Mouse (Mus musculus): ENCODE results near the gene Havcr1. TPM values are rescaled to one million over a fixed set of nuclear protein-coding genes. Genes with fewer than 3 reads are reported as not detected.
"Not testable (repeated sequence)": the region's sequence is repeated elsewhere in the genome, so short reads cannot be mapped to it uniquely, and the experiment has no call there.

Havcr1 gene
- polyA plus RNA-seq, 1 experiment from 2014 or later = 0.29 TPM

DNA sequence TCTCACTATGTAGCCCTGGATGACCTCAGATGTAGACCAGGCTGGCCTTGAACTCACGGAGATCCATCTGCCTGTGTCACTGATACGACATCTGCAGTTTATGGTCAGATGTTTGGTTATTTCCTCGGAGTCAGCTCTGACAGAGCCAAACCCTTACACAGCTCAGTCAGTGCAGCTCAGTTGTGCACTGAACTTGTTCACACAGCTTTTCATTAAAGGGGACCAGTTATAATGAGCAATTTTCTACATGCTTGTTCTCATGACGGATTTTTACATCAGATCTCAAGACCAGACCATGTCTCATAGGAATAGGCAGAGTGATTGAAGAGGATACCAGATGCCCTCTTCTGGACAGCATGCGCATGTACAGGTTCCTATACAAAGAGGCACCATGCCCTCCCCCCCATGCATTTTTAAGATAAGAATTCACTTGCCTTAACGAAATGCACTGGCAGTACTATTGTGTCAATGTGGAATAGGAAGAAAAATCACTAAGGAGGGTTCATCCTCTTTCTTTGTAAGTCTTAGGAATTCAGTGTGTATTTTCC, 1.6 kb upstream of the Havcr1 start:
- no peak for ATAC-seq (replicated peaks; ENCODE audit: insufficient number of reproducible peaks, low FRiP score, low TSS enrichment)
- no peaks in the 10 kb centered on the region for H3K9me3 ChIP-seq (replicated peaks; ENCODE audit: control insufficient read depth, low read length)
- no peak overlapping the region for H3K4me3 ChIP-seq (ENCODE audit: low read depth, low read length)
- WGBS (ENCODE audit: insufficient replicate concordance) = 53% methylated on average over 6 of the region's 6 CpGs
- H3K36me3 ChIP-seq (ENCODE audit: control insufficient read depth, insufficient read depth, low read length) = no peaks in the 10 kb centered on the region
- H3K4me1 ChIP-seq (ENCODE audit: control insufficient read depth, insufficient read depth, low read length) = no peaks in the 10 kb centered on the region
- H3K4me2 ChIP-seq = no peak overlapping the region
- H3K9ac ChIP-seq (ENCODE audit: low read depth, low read length) = no peak overlapping the region
- H3K27me3 ChIP-seq (ENCODE audit: control insufficient read depth, insufficient read depth, low read length) = no peaks in the 10 kb centered on the region
- no peak overlapping the region for H3K27ac ChIP-seq (ENCODE audit: low read depth, low read length)

- no peak overlapping the region for H3K9ac ChIP-seq (ENCODE audit: low read depth, low read length)
- WGBS (ENCODE audit: insufficient replicate concordance) = 43% methylated on average over 1 of the region's 1 CpGs
- H3K27ac ChIP-seq (ENCODE audit: low read depth, low read length) = no peak overlapping the region
- H3K27me3 ChIP-seq (ENCODE audit: control insufficient read depth, insufficient read depth, low read length) = no peaks in the 10 kb centered on the region
- no peaks in the 10 kb centered on the region for H3K36me3 ChIP-seq (ENCODE audit: control insufficient read depth, insufficient read depth, low read length)
- no peak for ATAC-seq (replicated peaks; ENCODE audit: insufficient number of reproducible peaks, low FRiP score, low TSS enrichment)
- H3K4me2 ChIP-seq = no peak overlapping the region
- H3K4me1 ChIP-seq (ENCODE audit: control insufficient read depth, insufficient read depth, low read length) = no peaks in the 10 kb centered on the region
- H3K4me3 ChIP-seq (ENCODE audit: low read depth, low read length) = no peak overlapping the region
- H3K9me3 ChIP-seq (replicated peaks; ENCODE audit: control insufficient read depth, low read length) = no peaks in the 10 kb centered on the region
Observed at GRCm38 (mm10) chr11:46734617-46735016, 263 bp upstream of the Havcr1 start.

GRCm38 (mm10) chr11:46739501-46739900, 4.6 kb downstream of the Havcr1 start:
- Histone ChIP-seq H3K4me1 (ENCODE audit: control insufficient read depth, insufficient read depth, low read length) (no peaks in the 10 kb centered on the region), H3K4me2 (no peak overlapping the region), H3K4me3 (ENCODE audit: low read depth, low read length) (no peak overlapping the region), H3K27me3 (ENCODE audit: control insufficient read depth, insufficient read depth, low read length) (no peaks in the 10 kb centered on the region), H3K9me3 (replicated peaks; ENCODE audit: control insufficient read depth, low read length) (no peaks in the 10 kb centered on the region), H3K9ac (ENCODE audit: low read depth, low read length) (no peak overlapping the region), H3K36me3 (ENCODE audit: control insufficient read depth, insufficient read depth, low read length) (no peaks in the 10 kb centered on the region), H3K27ac (ENCODE audit: low read depth, low read length) (no peak overlapping the region)
- WGBS (ENCODE audit: insufficient replicate concordance) = 76% methylated on average over 4 of the region's 4 CpGs
- no peak for ATAC-seq (replicated peaks; ENCODE audit: insufficient number of reproducible peaks, low FRiP score, low TSS enrichment)

DNA sequence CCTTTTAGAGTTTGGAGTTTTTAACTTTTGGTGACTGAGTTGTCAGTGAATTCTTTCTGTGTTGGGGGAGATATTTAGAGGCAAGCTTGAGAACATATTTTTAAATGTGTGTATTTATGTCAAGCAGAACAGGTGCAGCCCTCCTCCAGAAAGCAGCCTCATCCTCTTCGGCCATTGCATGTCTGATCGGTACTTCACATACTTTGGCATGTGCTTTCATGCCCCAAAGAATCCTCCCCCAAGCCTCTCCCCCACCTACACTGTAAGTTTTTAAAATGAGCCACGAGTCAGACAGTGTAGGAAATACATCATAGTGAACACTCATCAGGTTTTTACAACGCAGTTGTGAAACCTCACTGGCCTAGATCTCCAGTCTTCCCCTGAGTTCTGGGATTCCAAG, 6.0 kb downstream of the Havcr1 start:
- H3K9me3 ChIP-seq (replicated peaks; ENCODE audit: control insufficient read depth, low read length) = no peaks in the 10 kb centered on the region
- H3K27ac ChIP-seq (ENCODE audit: low read depth, low read length) = no peak overlapping the region
- H3K9ac ChIP-seq (ENCODE audit: low read depth, low read length) = no peak overlapping the region
- no peaks in the 10 kb centered on the region for H3K36me3 ChIP-seq (ENCODE audit: control insufficient read depth, insufficient read depth, low read length)
- no peak for ATAC-seq (replicated peaks; ENCODE audit: insufficient number of reproducible peaks, low FRiP score, low TSS enrichment)
- no peak overlapping the region for H3K4me2 ChIP-seq
- H3K4me1 ChIP-seq (ENCODE audit: control insufficient read depth, insufficient read depth, low read length) = no peaks in the 10 kb centered on the region
- no peak overlapping the region for H3K4me3 ChIP-seq (ENCODE audit: low read depth, low read length)
- H3K27me3 ChIP-seq (ENCODE audit: control insufficient read depth, insufficient read depth, low read length) = no peaks in the 10 kb centered on the region
- WGBS (ENCODE audit: insufficient replicate concordance) = 89% methylated on average over 4 of the region's 4 CpGs

- no peak for ATAC-seq (replicated peaks; ENCODE audit: insufficient number of reproducible peaks, low FRiP score, low TSS enrichment)
- Histone ChIP-seq H3K4me2 (no peak overlapping the region), H3K36me3 (ENCODE audit: control insufficient read depth, insufficient read depth, low read length) (no peaks in the 10 kb centered on the region), H3K27me3 (ENCODE audit: control insufficient read depth, insufficient read depth, low read length) (no peaks in the 10 kb centered on the region), H3K4me3 (ENCODE audit: low read depth, low read length) (no peak overlapping the region), H3K27ac (ENCODE audit: low read depth, low read length) (no peak overlapping the region), H3K9me3 (replicated peaks; ENCODE audit: control insufficient read depth, low read length) (no peaks in the 10 kb centered on the region), H3K4me1 (ENCODE audit: control insufficient read depth, insufficient read depth, low read length) (no peaks in the 10 kb centered on the region), H3K9ac (ENCODE audit: low read depth, low read length) (no peak overlapping the region)
- WGBS (ENCODE audit: insufficient replicate concordance) = 75% methylated on average over 3 of the region's 3 CpGs
Observed at GRCm38 (mm10) chr11:46741716-46742115, 6.8 kb downstream of the Havcr1 start.

DNA sequence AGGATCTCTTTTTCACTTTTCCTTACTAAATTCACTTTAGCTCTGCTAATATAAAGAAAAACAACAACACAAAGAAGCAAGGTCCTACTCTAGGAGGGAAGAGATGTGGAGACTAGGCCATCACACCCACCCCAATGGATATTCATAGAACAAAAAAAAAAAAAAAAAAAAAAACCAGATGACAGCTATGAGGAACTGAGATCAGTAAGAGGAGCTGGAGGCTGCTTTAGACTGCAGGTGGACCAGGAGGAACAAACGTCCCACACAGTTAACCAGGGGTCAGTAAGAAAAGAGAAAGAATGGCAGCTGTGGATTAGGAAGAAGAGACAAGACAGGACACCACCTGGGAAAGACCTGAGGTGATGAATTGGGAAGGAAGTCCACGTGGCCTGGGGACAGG, 13.1 kb downstream of the Havcr1 start:
- H3K36me3 ChIP-seq (ENCODE audit: control insufficient read depth, insufficient read depth, low read length) = no peaks in the 10 kb centered on the region
- no peaks in the 10 kb centered on the region for H3K27me3 ChIP-seq (ENCODE audit: control insufficient read depth, insufficient read depth, low read length)
- H3K9ac ChIP-seq (ENCODE audit: low read depth, low read length) = no peak overlapping the region
- no peaks in the 10 kb centered on the region for H3K9me3 ChIP-seq (replicated peaks; ENCODE audit: control insufficient read depth, low read length)
- ATAC-seq (replicated peaks; ENCODE audit: insufficient number of reproducible peaks, low FRiP score, low TSS enrichment) = no peak
- no peak overlapping the region for H3K4me2 ChIP-seq
- no peak overlapping the region for H3K4me3 ChIP-seq (ENCODE audit: low read depth, low read length)
- H3K4me1 ChIP-seq (ENCODE audit: control insufficient read depth, insufficient read depth, low read length) = no peaks in the 10 kb centered on the region
- no peak overlapping the region for H3K27ac ChIP-seq (ENCODE audit: low read depth, low read length)
- WGBS (ENCODE audit: insufficient replicate concordance) = 62% methylated on average over 2 of the region's 2 CpGs

DNA sequence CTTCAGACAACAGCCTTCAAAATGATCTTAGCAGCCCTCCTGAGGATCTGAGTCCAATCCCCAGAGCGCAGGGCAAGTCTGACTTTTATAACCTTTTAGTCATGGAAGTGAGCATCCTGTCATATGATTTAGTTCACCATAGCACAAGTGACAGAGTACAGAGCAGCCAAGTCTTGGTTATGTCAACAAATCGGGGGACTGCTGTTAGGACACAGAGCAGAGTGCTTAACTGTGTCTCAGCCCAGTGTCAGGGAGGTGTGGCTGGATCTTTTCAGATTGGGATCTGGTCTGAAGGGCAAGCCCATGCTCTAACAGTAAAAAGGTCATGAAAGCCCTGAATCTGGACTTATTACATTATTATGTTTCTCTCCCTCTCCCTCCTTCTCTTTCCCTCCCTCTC, 18.8 kb downstream of the Havcr1 start:
- Histone ChIP-seq H3K4me1 (ENCODE audit: control insufficient read depth, insufficient read depth, low read length) (no peaks in the 10 kb centered on the region), H3K27me3 (ENCODE audit: control insufficient read depth, insufficient read depth, low read length) (no peaks in the 10 kb centered on the region), H3K36me3 (ENCODE audit: control insufficient read depth, insufficient read depth, low read length) (no peaks in the 10 kb centered on the region), H3K4me2 (no peak overlapping the region), H3K27ac (ENCODE audit: low read depth, low read length) (no peak overlapping the region), H3K9me3 (replicated peaks; ENCODE audit: control insufficient read depth, low read length) (no peaks in the 10 kb centered on the region), H3K4me3 (ENCODE audit: low read depth, low read length) (no peak overlapping the region), H3K9ac (ENCODE audit: low read depth, low read length) (no peak overlapping the region)
- 31% methylated on average over 2 of the region's 2 CpGs for WGBS (ENCODE audit: insufficient replicate concordance)
- no peak for ATAC-seq (replicated peaks; ENCODE audit: insufficient number of reproducible peaks, low FRiP score, low TSS enrichment)

GRCm38 (mm10) chr11:46754669-46755068, 19.8 kb downstream of the Havcr1 start:
- WGBS (ENCODE audit: insufficient replicate concordance) = 86% methylated on average over 4 of the region's 4 CpGs
- H3K27me3 ChIP-seq (ENCODE audit: control insufficient read depth, insufficient read depth, low read length) = no peaks in the 10 kb centered on the region
- H3K4me1 ChIP-seq (ENCODE audit: control insufficient read depth, insufficient read depth, low read length) = no peaks in the 10 kb centered on the region
- H3K27ac ChIP-seq (ENCODE audit: low read depth, low read length) = no peak overlapping the region
- no peak overlapping the region for H3K4me2 ChIP-seq
- no peak overlapping the region for H3K9ac ChIP-seq (ENCODE audit: low read depth, low read length)
- ATAC-seq (replicated peaks; ENCODE audit: insufficient number of reproducible peaks, low FRiP score, low TSS enrichment) = no peak
- no peaks in the 10 kb centered on the region for H3K9me3 ChIP-seq (replicated peaks; ENCODE audit: control insufficient read depth, low read length)
- H3K4me3 ChIP-seq (ENCODE audit: low read depth, low read length) = no peak overlapping the region
- no peaks in the 10 kb centered on the region for H3K36me3 ChIP-seq (ENCODE audit: control insufficient read depth, insufficient read depth, low read length)

- 83% methylated on average over 6 of the region's 6 CpGs for WGBS (ENCODE audit: insufficient replicate concordance)
- H3K9ac ChIP-seq (ENCODE audit: low read depth, low read length); H3K36me3 ChIP-seq (ENCODE audit: control insufficient read depth, insufficient read depth, low read length): not testable (repeated sequence)
Observed at GRCm38 (mm10) chr11:46755714-46756113, 20.8 kb downstream of the Havcr1 start.

More at GRCm38 (mm10) chr11:46755714-46756113, 20.8 kb downstream of the Havcr1 start:
- ATAC-seq (replicated peaks; ENCODE audit: insufficient number of reproducible peaks, low FRiP score, low TSS enrichment); H3K9me3 ChIP-seq (replicated peaks; ENCODE audit: control insufficient read depth, low read length); H3K27me3 ChIP-seq (ENCODE audit: control insufficient read depth, insufficient read depth, low read length); H3K27ac ChIP-seq (ENCODE audit: low read depth, low read length); H3K4me2 ChIP-seq; H3K4me1 ChIP-seq (ENCODE audit: control insufficient read depth, insufficient read depth, low read length); H3K4me3 ChIP-seq (ENCODE audit: low read depth, low read length): not testable (repeated sequence)
